Mouse (Mus musculus): ENCODE data around the gene Mta2. TPM values are rescaled to one million over a fixed set of nuclear protein-coding genes. Genes with fewer than 3 reads are reported as not detected.

The Mta2 gene
- total RNA-seq, 4 experiments from 2014 or later: 46.8 to 53.8 (median 50.4) TPM

DNA sequence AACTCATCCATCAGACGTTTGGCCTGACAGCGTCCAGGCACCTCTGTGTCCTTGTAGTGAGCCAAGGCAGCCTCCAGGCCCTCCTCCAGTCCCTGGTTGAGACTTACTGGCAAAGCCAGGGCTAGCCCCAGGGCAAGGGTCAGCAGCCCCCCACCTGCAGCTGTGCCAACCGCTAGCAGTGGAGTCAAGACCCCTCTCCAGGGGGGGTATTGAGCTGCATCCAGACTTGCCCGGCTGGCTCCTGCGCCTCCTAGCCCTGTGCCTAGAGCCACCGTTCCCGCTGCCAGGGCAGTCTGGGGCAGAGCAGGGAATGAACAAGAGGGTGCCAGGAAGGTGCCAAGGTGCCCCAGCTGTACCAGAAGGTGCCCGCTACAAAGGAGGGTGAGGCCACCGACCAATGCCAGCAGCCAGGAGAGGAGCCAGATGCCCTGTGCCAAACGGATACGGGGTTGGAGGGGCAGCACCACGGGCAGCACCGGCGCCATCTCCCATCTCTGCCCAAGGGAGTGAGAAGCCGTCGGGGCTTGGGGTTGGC is 12.9 kb upstream of the Mta2 start:
- no peak for DNase-seq (ENCODE audit: low spot score in 2 of 2)

DNA sequence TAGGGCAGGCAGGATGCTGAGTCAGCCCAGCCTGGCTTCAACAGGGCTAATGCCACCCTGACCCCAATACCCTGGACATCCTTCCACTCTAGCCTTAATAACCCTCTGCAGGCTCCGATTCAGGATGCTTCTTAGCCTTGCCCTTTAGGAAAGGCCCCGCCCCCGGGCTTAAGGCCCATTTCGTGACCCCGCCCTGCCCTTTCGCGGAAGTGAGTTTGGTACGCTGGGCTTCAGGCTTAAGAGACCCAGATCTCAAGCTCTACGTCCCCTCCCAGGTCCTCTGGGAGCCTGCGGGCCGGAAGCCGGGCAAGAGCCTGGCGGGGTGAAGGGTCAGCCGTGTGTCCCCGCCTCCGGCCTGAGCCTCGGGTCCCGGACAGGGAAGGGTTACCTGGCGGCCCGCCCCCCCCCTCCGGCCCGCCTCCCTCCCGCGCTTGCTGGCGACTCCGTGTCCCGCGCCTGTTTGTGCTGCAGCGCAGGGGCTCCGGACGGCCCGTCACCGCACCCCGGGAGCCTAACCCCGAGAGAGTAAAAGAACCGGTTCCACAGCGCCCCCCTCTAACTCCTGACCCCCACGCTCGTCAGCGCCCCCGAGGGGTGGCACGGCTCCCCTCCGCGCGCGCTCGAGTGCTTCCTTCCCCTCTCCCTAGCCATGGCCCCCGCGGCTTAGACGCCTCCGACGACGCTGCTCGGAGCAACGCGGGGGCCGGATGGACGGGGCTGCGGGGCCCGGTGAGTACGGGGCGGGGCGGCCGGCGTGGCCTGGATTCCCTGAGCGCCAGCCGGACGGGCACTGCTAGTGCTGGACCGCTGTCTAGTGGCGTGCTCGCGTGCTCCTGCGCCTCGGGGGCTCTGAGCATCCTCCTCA is 12.2 kb upstream of the Mta2 start, which contains the start of the genes Rom1 and Eml3:
TSS of gene Rom1 (minus strand) at position 133 of the 865 bp plus-strand sequence.
TSS of gene Eml3 (plus strand) at position 329 of the 865 bp plus-strand sequence.
- peak; percentile 49 to 62 for DNase-seq (ENCODE audit: low spot score in 2 of 2)

GRCm38 (mm10) chr19:8930117-8930516 is 11.6 kb upstream of the Mta2 start:
- DNase-seq (ENCODE audit: low spot score in 2 of 2): no peak

DNA sequence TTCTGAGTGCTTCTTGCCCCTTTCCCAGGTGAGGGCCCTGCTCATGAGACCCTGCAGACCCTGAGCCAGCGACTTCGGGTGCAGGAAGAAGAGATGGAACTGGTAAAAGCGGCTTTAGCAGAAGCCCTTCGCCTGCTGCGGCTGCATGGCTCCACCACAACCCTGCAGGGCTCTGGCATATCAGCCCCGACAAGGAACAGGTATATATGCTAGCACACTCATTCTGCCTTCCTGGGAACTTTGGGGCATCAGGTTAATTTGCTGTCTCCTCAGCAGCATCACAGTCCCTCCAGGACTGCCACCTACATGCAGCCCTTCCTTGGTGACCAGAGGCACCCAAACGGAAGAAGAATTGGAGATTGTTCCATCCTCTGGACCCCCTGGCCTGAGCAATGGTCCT is 10.9 kb upstream of the Mta2 start:
- no peak for DNase-seq (ENCODE audit: low spot score in 2 of 2)

DNA sequence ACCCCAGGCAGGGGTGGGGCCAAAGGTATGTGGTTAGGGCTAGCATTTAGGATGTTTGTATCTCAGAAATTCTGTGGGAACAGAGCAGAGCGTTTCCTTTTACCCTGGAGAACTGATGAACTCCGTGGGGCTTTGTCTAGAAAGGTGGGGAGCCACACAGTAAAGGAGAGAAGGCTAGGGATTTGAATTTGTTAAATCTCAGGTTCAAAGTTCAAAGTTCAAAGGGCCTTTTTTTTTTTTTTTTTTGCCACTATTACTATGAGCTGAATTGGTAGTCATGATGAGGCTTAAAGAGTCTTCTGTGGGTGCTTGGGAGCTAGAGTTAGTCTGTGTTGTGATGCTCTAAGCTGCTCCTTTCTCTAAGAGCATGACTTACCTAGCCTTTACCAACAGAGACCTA is 4.9 kb upstream of the Mta2 start:
- DNase-seq (ENCODE audit: low spot score in 2 of 2): no peak

DNA sequence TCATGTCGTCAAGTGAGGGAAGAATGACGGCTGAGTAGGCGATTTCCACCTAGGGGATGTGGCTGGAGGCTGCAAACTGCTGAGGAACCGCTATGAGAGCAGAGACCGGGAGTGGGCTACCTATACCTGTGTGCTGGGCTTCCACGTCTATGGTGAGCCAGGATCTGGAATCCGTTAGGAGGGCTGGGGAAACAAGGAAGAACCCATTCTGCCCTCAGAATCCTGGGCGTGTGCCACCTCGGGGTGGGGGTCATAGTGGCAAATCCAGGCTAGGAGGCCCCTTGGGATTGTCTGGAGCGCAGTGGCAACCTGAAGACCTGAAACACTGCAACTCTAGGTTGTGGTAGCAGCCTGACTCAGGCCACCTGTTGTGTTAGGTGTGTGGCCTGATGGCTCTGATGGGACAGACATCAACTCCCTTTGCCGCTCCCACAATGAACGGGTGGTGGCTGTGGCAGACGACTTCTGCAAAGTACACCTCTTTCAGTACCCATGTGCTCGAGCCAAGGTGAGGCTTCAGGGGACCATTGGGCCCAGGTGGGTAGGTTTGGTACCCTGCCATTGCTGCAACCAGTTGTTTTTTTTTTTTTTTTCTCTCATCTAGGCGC is 1.0 kb upstream of the Mta2 start:
- no peak for DNase-seq (ENCODE audit: low spot score in 2 of 2)

DNA sequence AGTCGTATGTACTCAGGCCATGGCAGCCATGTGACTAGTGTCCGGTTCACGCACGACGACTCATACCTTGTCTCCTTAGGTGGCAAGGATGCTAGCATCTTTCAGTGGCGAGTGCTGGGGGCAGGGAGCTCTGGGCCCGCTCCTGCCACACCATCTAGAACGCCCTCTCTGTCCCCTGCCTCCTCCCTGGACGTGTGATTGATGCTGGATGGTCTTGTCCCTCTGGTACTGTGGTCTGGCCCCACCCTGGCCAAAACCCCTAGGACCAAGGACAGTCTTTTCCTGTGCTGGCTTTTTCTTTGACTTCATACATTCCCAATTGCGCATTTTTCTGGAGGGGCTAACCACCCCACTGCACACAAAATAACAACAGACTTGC is 550 bp upstream of the Mta2 start:
- no peak for DNase-seq (ENCODE audit: low spot score in 2 of 2)

GRCm38 (mm10) chr19:8942276-8942964 is 745 bp downstream of the Mta2 start:
- peak; percentile 37 to 49 for DNase-seq (ENCODE audit: low spot score in 2 of 2)

GRCm38 (mm10) chr19:8943047-8943446 is 1.4 kb downstream of the Mta2 start:
- DNase-seq (ENCODE audit: low spot score in 2 of 2): no peak

- DNase-seq (ENCODE audit: low spot score in 2 of 2): no peak
Observed at GRCm38 (mm10) chr19:8944062-8944461, 2.4 kb downstream of the Mta2 start.

- DNase-seq (ENCODE audit: low spot score in 2 of 2): no peak
Observed at GRCm38 (mm10) chr19:8944750-8945149, 3.1 kb downstream of the Mta2 start.

DNA sequence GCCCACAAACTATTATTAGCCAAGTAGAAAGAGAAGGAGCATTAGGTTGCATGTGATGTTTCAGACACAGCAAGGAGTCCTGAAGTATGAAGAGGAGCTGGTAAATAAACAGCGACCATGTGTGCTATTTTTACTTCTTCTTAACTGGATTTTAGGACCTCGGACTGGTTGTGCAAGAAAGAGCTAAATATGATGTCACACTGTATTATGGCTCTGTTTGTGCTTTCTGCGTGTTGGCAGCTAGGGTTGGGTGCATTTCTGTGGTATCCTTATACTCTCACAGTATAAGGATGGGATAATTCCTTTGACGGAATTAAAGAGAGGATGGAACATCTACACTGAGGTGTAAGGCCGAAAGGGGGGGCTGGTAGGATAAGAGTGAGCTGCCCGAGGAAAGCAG is 3.6 kb downstream of the Mta2 start:
- no peak for DNase-seq (ENCODE audit: low spot score in 2 of 2)

GRCm38 (mm10) chr19:8946929-8947328 is 5.3 kb downstream of the Mta2 start:
- no peak for DNase-seq (ENCODE audit: low spot score in 2 of 2)

- no peak for DNase-seq (ENCODE audit: low spot score in 2 of 2)
Observed at GRCm38 (mm10) chr19:8950190-8950589, 8.5 kb downstream of the Mta2 start.

GRCm38 (mm10) chr19:8952241-8952640 is 10.6 kb downstream of the Mta2 start:
- DNase-seq (ENCODE audit: low spot score in 2 of 2): no peak

DNA sequence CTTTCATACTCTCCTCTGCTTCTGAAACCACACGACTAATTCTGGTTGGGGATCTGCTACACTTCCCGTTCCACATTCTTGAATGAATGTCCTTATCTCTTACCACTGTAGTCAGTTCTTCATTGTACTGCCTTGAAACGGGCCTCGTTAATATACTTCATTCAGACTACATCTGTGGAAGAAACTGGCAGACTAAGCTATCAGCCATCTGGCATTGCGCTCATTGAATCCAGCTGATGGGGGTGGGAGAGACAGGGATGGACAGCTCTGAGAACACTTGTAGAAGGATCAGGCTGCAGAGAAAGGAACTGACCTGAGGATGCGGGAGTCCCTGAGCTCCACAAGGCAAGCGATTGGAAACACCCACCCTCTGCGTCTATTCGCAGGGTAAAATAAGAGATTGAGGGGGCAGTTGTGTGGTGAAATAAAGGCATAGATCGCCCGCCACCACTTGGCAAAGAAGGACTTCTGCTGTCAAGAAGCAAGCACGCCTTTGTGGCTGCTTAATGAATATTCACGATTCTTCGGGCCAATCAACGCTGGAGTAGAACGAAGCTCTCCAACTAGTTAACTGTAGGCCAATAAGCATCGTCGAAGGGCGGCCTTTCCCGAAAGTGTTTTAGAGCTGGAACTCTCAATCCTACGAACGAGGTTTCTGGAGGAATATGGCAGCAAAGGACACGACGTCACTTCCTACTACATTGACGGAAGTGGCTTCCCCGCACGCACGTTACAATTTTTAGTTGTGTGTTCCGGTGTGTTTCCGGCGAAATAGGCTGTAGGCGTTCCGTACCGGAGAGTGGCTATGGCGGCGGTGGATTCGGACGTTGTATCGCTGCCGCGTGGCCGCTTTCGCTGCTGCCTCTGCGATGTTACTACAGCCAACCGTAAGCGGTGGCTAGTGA is 11.7 kb downstream of the Mta2 start, which contains the start of gene Tut1:
TSS of gene Tut1 (plus strand) at position 713 of the 905 bp plus-strand sequence.
- peak; percentile 93 for DNase-seq (ENCODE audit: low spot score in 2 of 2)

- DNase-seq (ENCODE audit: low spot score in 2 of 2): no peak
Observed at GRCm38 (mm10) chr19:8954171-8954570, 12.5 kb downstream of the Mta2 start.

DNA sequence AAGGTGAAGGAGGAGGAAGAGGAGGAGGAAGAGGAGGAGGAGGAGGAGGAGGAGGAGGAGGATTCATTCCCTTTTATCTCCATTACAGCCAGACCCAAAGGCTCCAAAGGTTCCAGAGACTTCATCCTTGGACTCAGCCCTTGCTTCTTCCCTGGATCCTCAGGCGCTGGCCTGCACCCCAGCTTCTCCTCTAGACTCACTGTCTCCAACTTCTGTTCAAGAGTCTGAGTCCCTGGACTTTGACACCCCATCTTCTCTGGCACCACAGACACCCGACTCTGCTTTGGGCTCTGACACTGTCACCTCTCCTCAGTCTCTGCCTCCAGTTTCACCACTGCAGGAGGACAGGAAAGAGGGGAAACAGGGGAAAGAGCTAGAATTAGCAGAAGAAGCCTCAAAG is 20.6 kb downstream of the Mta2 start:
- DNase-seq (ENCODE audit: low spot score in 2 of 2): no peak

DNA sequence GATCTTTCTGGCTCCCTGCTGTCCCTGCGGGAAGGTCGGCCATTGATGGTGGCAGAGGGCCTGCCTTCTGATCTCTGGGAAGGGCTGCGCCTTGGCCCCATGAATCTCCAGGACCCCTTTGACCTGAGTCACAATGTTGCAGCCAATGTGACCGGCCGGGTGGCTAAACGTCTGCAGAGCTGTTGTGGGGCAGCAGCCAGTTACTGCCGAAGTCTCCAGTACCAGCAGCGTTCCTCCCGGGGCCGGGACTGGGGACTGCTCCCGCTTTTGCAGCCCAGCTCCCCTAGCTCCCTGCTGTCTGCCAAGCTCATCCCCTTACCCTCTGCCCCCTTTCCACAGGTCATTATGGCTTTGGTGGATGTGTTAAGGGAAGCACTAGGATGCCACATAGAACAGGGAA is 23.4 kb downstream of the Mta2 start:
- no peak for DNase-seq (ENCODE audit: low spot score in 2 of 2)

- DNase-seq (ENCODE audit: low spot score in 2 of 2): no peak
Observed at GRCm38 (mm10) chr19:8965771-8966170, 24.1 kb downstream of the Mta2 start.

DNA sequence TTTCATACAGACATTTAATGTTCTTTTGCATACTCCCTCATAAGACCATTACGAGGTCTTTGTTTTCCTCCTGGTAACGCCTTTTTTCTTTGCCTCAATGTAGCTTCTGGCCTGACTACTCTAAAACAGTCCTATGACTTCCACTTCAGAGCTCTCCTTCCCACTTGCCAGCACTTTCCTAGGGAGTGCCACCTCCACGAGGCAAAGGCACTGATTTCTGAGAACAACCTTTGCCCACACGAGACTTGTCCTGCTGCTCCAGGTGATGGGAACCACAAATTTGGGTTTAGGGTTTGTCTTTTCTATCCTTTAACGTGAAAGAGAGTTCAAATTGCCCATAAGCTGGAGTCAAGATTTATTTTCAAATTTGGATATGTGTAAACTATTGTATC is 24.5 kb downstream of the Mta2 start:
- DNase-seq (ENCODE audit: low spot score in 2 of 2): no peak

Data from left cerebral cortex, adult 8-10 months (tissue).